ENCODE assay signal across 17 mouse cellular contexts in the genomic region with DNA sequence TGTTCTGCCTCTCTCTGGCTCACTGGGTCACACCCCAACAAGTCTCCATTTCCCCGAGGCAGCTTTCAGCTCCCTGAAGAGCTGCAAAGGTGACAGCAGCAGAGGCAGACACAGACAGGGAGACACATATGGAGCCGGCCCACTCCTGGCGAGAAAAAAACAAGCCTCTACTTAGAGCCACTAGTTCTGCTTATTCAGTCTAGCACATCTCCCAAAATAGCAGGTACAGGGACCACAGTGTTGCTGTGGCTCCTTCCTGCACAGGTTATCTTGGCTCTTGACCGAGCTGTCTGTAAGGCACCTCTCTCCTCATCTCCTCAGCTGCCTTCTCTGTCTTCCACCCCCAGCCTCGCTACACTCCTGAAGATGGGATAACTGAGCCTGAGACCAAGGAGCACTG. TPM values are rescaled to one million over a fixed set of nuclear protein-coding genes. Genes with fewer than 3 reads are reported as not detected.
DNase-seq lines count a peak whose midpoint lies in the region; ATAC-seq and TF ChIP-seq lines count a peak whose summit lies in the region.
"Had no signal": no experiment of that assay in that cellular context is flagged by ENCODE, and none has a peak within 500 bp of the region (broad histone marks: within the 10 kb centered on the region; RNA-seq: fewer than 3 reads in every experiment).

No protein-coding gene starts in this region.

- H3K4me3 ChIP-seq in midbrain, embryonic 11.5 days (ENCODE audit: low read depth, low read length) = no peak overlapping the region
- H3K4me3 ChIP-seq in midbrain, embryonic 10.5 days = no peak overlapping the region
- no peak overlapping the region for H3K4me3 ChIP-seq in cortical plate, adult 2 months (ENCODE audit: insufficient read depth, low read length)
- H3K4me3 ChIP-seq: embryonic facial prominence, embryonic 12.5 days; forebrain, embryonic 15.5 days; hindbrain, embryonic 13.5 days had no signal

- no peak overlapping the region for H3K27ac ChIP-seq in midbrain, embryonic 11.5 days (ENCODE audit: low read depth, low read length)
- H3K27ac ChIP-seq in midbrain, embryonic 10.5 days (replicated peaks) = no peak overlapping the region
- H3K27ac ChIP-seq in cortical plate, adult 2 months (ENCODE audit: insufficient read depth, low read length) = 0 out of 2 replicates have a peak overlapping the region, but pooled peaks have one; percentile 10
- H3K27ac ChIP-seq: embryonic facial prominence, embryonic 12.5 days; forebrain, embryonic 15.5 days; hindbrain, embryonic 13.5 days; hindbrain, postnatal 0 days had no signal

- WGBS in midbrain, embryonic 11.5 days = 88% methylated on average over 5 of the region's 5 CpGs
- WGBS in midbrain, embryonic 10.5 days = 87% methylated on average over 5 of the region's 5 CpGs

- H3K4me2 ChIP-seq in midbrain, embryonic 11.5 days = no peak overlapping the region
- H3K4me2 ChIP-seq: embryonic facial prominence, embryonic 12.5 days; forebrain, embryonic 15.5 days; hindbrain, embryonic 13.5 days had no signal

- H3K4me1 ChIP-seq in midbrain, embryonic 11.5 days (ENCODE audit: control insufficient read depth, insufficient read depth, low read length) = no peaks in the 10 kb centered on the region
- no peaks in the 10 kb centered on the region for H3K4me1 ChIP-seq in midbrain, embryonic 10.5 days
- peaks cover 5% of the 10 kb centered on the region for H3K4me1 ChIP-seq in cortical plate, adult 2 months (ENCODE audit: control insufficient read depth, insufficient read depth, low read length)
- H3K4me1 ChIP-seq: embryonic facial prominence, embryonic 12.5 days; forebrain, embryonic 15.5 days; hindbrain, embryonic 13.5 days had no signal

- H3K36me3 ChIP-seq in midbrain, embryonic 11.5 days (ENCODE audit: control insufficient read depth, insufficient read depth, low read length) = no peaks in the 10 kb centered on the region
- no peaks in the 10 kb centered on the region for H3K36me3 ChIP-seq in midbrain, embryonic 10.5 days
- H3K36me3 ChIP-seq: embryonic facial prominence, embryonic 12.5 days; forebrain, embryonic 15.5 days; hindbrain, embryonic 13.5 days had no signal

- no peak for TF ChIP-seq CTCF in cortical plate, adult 2 months (IDR thresholded peaks at IDR 0.05; ENCODE audit: extremely low read depth, insufficient read depth, low read length)

- H3K9ac ChIP-seq in midbrain, embryonic 11.5 days (ENCODE audit: low read length) = no peak overlapping the region
- H3K9ac ChIP-seq: embryonic facial prominence, embryonic 12.5 days; forebrain, embryonic 15.5 days; hindbrain, embryonic 13.5 days had no signal

- H3K9me3 ChIP-seq in midbrain, embryonic 11.5 days (ENCODE audit: control insufficient read depth, low read length) = no peaks in the 10 kb centered on the region
- H3K9me3 ChIP-seq in midbrain, embryonic 10.5 days (replicated peaks) = no peaks in the 10 kb centered on the region
- H3K9me3 ChIP-seq: embryonic facial prominence, embryonic 12.5 days; forebrain, embryonic 15.5 days; hindbrain, embryonic 13.5 days had no signal

- no peaks in the 10 kb centered on the region for H3K27me3 ChIP-seq in midbrain, embryonic 11.5 days (ENCODE audit: control insufficient read depth, insufficient read depth, low read length)
- H3K27me3 ChIP-seq in midbrain, embryonic 10.5 days (ENCODE audit: low read depth, poor library complexity, severe bottlenecking) = no peaks in the 10 kb centered on the region
- H3K27me3 ChIP-seq: embryonic facial prominence, embryonic 12.5 days; forebrain, embryonic 15.5 days; hindbrain, embryonic 13.5 days had no signal

- no peak for TF ChIP-seq POLR2A in cortical plate, adult 2 months (IDR thresholded peaks at IDR 0.05; ENCODE audit: extremely low read depth, insufficient read depth, low read length)

- peak; percentile 17 for DNase-seq in layer of hippocampus, adult 9-11 months
- no peak for DNase-seq in layer of hippocampus, adult 8-10 months (ENCODE audit: low spot score in 2 of 2)
- peak; percentile 6 for DNase-seq in midbrain, embryonic 11.5 days (ENCODE audit: low spot score, missing footprints)
- no peak for DNase-seq in midbrain, embryonic 10.5 days (ENCODE audit: low spot score)
- DNase-seq in brain, adult 2 months (ENCODE audit: low read depth, low spot score) = peak; percentile 85
- no peak for DNase-seq in spleen, postnatal 36 days (ENCODE audit: low spot score in 2 of 2)
- DNase-seq: adrenal gland, adult 2 months; adrenal gland, postnatal 25 days; cerebellum, adult 2 months; cerebellum, postnatal 10 days; gastrocnemius, postnatal 14 days; heart, postnatal 10 days had no signal

- ATAC-seq in midbrain, embryonic 11.5 days (ENCODE audit: low FRiP score) = no peak
- ATAC-seq: forebrain, embryonic 15.5 days; hindbrain, postnatal 0 days had no signal

RNA-seq across cellular contexts. Expression of a gene that starts 14.0 kb away (rescaled TPM):
- total RNA-seq in layer of hippocampus, adult 8-10 months (2022) = 100 to 1,000 TPM; 120 to 159 (median 138) TPM
- 215 and 234 TPM in 2 replicates for polyA plus RNA-seq in midbrain, embryonic 11.5 days (2014; fragmentation: Nextera tagmentation; extraction: Ambion mirVana)
- 153 and 183 TPM in 2 replicates for polyA plus RNA-seq in midbrain, embryonic 10.5 days (2016; fragmentation: Nextera tagmentation; extraction: Ambion mirVana)
- polyA plus RNA-seq in cortical plate, adult 2 months (2012; rRNA removed) = 56.1 and 59.0 TPM in 2 replicates

Comparison
In these comparisons a context has a peak if more than half of its experiments do, and no peak if none do; other contexts are left out.
1. DNase-seq: peak in layer of hippocampus, adult 9-11 months (single experiment), midbrain, embryonic 11.5 days (single experiment) and brain, adult 2 months (single experiment); none in layer of hippocampus, adult 8-10 months (0 of 2), midbrain, embryonic 10.5 days (single experiment) and spleen, postnatal 36 days (0 of 2).